Mouse (Mus musculus) testis, adult 2 months (tissue): Measurements from ENCODE around the gene Polm.

Experiments used
- CTCF ChIP-seq: fragments of 200-500 bp; IDR thresholded peaks from 2 replicates; pipeline ENCODE4 v1.5.1; 2012; ENCODE audit warnings: low read depth, mild to moderate bottlenecking, inconsistent platforms, low read length, moderate library complexity; ENCODE audit not compliant: control insufficient read depth, insufficient read depth, insufficient replicate concordance
- POLR2A ChIP-seq: fragments of 200-500 bp; IDR thresholded peaks from 2 replicates; pipeline ENCODE4 v1.6.1; 2012; ENCODE audit warnings: low read depth, mild to moderate bottlenecking, inconsistent platforms, low read length, moderate library complexity; ENCODE audit not compliant: control insufficient read depth

- TF ChIP-seq POLR2A, result no peak
- no peak for TF ChIP-seq CTCF
Measured at GRCm38 (mm10) chr11:5868324-5868723, 30.5 kb upstream of the Polm start.
